Mouse (Mus musculus) right cerebral cortex, postnatal 10 days (tissue): Measurements from ENCODE around the gene Vps35l.

Experiments used
- DNase-seq, 2 experiments: peaks; one replicate each; pipeline ENCODE4 v3.0.0; 2021; ENCODE audit warnings: low spot score in 2 of 2

Vps35l gene

DNA sequence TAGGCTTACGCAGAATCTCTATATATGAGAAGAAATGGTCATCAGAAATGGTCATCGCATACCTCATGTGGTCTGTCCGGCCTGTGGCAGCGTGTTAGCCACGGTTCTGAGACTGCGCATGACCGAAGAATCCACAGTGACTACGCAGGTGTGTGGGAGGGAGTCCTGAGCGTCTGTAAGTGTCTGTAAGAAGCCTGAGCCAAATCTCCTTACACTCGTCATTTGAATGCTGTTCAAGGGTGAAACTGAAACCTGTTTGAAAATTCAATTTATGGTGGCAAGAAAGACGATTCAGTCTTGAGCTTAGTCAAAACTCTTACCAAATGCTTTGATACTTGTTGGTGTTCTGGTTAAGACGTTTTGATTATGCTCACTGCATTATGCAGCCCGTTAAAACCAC is 6.8 kb upstream of the Vps35l start:
- DNase-seq, result no peak

GRCm38 (mm10) chr7:118738730-118739129 is 1.3 kb upstream of the Vps35l start:
- peak in 1 of 2 experiments; percentile 49 for DNase-seq

- peak; percentile 98 to 99 for DNase-seq
Measured at GRCm38 (mm10) chr7:118740532-118741338, 709 bp downstream of the Vps35l start.

GRCm38 (mm10) chr7:118742278-118742677 is 2.3 kb downstream of the Vps35l start:
- DNase-seq, result no peak

GRCm38 (mm10) chr7:118744766-118745165 is 4.7 kb downstream of the Vps35l start:
- no peak for DNase-seq

- peak; percentile 65 to 80 for DNase-seq
Measured at GRCm38 (mm10) chr7:118747891-118748672, 8.1 kb downstream of the Vps35l start.

DNA sequence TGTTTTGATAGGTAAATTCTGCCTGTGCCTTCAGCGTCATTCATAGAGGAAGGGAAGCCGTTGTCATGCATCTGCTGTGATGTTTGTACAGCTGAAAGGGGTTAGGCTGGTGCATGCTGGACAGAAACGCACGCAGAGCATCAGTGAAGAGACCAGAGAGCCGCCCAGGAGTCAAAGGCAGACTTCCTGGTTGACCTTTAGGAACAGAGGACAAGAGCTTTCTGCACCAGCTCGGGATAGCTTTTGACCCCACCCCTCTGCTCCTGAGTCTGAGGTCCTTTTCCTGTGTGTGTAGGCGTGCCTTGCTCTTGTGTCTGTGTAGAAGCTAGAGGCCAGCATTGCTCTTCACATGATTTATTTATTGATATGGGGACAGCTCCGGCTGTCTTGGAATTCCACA is 9.7 kb downstream of the Vps35l start:
- no peak for DNase-seq

DNA sequence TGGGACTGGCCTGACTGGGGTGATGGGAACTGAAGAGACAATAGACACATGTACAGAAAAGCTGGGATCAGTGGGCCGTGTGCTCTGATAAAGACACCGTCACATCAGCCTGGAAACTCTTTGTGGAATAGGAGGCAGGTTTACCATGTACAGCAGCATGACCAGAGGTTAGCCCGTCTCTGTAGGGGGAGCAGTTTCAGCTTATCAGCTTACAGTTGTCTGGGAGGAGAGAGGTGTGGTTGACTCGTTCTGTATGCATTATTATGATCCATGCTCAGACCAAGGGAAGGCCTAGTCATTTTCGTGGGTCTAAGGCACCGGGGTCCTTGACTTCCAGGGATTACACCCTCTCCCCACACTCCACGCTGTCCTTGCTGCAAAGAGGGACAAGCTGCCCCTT is 11.6 kb downstream of the Vps35l start:
- no peak for DNase-seq

- no peak for DNase-seq
Measured at GRCm38 (mm10) chr7:118755756-118756155, 15.7 kb downstream of the Vps35l start.

DNA sequence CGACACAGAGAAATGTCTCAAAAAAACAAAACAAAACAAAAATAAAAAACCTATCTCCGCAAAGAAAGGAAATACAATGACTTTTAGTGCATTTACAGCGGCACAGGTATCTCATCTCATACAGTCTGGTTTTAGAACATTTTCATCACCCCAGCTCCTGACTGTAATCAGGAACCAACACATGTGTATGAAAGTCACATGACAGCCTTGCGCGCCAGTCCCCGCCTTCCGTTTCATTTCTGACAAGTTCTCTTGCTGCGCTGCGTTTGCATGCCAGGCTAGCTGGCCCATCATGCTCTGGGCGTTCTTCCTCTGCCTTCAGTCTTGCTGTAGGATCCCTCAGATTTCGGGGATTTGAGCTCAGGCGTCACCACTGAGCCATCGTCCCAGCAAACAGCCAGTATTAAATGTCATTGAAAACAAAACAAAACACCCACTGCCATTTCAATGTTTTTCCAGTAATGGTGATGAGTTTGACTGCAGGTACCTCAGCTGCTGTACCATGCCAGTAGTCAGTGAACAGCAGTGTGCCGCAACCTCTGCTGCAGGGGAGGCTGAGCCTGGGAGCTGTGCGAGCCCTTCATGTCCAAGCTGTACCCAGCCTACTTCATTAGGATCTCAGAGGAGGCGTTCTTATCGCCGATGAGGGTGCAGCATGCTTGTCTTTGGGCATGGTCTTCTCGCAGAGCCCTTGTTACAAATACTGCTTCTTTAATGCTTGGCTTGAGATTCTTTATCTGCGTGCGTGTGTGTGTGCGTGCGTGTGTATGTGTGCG is 16.7 kb downstream of the Vps35l start:
- no peak for DNase-seq

- no peak for DNase-seq
Measured at GRCm38 (mm10) chr7:118758369-118758768, 18.3 kb downstream of the Vps35l start.

DNA sequence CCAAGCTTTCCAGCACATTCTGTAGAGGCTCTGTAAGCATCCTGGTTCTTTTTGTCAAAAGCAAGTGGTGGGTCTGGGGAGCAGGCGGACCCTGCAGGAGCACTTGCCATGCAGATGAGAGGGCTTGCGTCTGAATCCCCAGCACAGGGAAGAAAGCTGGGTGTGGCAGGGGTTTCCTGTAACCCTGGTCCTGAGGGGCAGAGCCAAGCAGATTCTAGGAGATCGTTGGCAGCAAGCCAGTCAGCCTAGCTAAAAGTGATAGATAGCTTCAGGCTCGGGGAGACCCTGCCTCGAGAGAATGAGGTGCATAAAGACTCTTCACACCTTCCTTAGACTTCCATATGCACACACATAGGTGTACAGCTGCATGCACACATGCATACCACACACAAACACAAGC is 19.3 kb downstream of the Vps35l start:
- no peak for DNase-seq

GRCm38 (mm10) chr7:118763939-118764338 is 23.9 kb downstream of the Vps35l start:
- no peak for DNase-seq

DNA sequence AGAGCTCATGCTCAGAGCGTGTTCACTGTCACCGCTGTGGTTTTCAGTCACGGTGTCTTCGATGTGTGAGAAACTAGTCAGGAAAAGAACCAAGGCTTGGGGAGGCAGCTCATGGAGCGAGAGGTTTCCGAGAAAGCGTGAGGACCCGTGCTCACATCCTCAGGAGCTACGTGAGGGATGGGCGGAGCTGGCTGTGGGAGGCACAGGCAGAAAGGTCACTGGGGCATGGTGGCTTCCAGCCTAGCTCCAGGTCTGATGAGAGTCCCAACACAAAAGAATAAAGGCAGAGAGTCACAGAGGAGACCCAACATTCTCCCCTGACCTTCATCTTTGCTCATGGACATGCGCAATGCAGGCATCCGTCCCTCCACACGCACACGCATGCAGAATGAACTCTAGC is 24.7 kb downstream of the Vps35l start:
- DNase-seq, result no peak

GRCm38 (mm10) chr7:118765604-118766003 is 25.6 kb downstream of the Vps35l start:
- no peak for DNase-seq

GRCm38 (mm10) chr7:118766119-118766833 is 26.2 kb downstream of the Vps35l start:
- DNase-seq, result peak; percentile 77 to 78

GRCm38 (mm10) chr7:118766834-118767224 is 26.8 kb downstream of the Vps35l start:
- no peak for DNase-seq

DNA sequence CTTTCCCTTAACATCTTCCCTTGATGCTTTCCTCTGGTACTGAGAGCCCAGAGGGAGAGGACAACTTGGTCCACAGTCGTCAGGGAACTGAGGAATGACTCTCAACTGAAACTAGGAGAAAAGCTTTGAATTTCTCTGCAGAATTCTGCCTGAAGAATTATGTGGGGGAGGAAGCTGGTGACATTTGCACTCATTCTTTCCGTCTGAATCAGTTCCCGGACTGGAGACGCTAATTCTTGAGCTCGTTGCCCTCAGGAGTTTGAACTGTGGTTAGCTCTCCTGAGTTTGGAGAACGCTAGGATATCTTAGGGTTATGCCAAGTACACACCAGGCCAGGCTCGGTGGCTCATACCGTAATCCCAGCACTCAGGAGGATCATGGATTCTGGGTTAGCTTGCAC is 29.2 kb downstream of the Vps35l start:
- DNase-seq, result no peak

GRCm38 (mm10) chr7:118769655-118770054 is 29.6 kb downstream of the Vps35l start:
- no peak for DNase-seq

DNA sequence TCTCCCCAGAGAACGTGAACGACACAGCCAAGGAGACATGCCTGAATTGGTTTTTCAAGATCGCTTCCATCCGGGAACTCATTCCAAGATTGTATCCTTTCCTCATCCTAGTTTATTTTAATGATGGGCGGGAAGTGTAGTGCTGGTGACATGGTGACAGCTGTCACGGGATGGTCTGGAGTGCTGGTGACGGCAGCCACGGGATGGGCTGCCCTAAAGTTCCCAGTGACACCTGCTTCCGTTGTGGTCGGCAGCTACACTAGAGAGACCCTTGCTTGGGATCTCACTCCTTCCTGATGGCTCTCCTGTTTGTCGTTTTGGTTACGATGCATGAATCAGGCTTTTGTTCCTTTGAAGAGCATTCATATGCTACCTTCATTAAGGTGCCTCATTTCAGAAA is 33.0 kb downstream of the Vps35l start:
- DNase-seq, result no peak

GRCm38 (mm10) chr7:118775991-118776390 is 36.0 kb downstream of the Vps35l start:
- no peak for DNase-seq

- no peak for DNase-seq
Measured at GRCm38 (mm10) chr7:118776491-118776890, 36.5 kb downstream of the Vps35l start.
